Mouse (Mus musculus) kidney, embryonic 15.5 days (tissue): ENCODE results near the gene Mrps21. TPM values are rescaled to one million over a fixed set of nuclear protein-coding genes. Genes with fewer than 3 reads are reported as not detected.
"Not testable (repeated sequence)": the region's sequence is repeated elsewhere in the genome, so short reads cannot be mapped to it uniquely, and the experiment has no call there.

ENCODE experiments used
- ATAC-seq: fragments of 200-750 bp; cut with Nextera tagmentation; replicated peaks from 2 replicates; pipeline ENCODE4 v1.8.0; 2017; ENCODE audit warnings: moderate TSS enrichment; ENCODE audit not compliant: low FRiP score
- H3K27ac ChIP-seq: fragments of 300-500 bp; sonication (generic); 2 replicates; pipeline ENCODE4 v1.5.1; 2015; ENCODE audit warnings: mild to moderate bottlenecking, inconsistent platforms
- H3K27me3 ChIP-seq: fragments of 300-500 bp; sonication (generic); 2 replicates; pipeline ENCODE4 v1.6.1; 2015; ENCODE audit warnings: inconsistent platforms
- H3K36me3 ChIP-seq: fragments of 300-500 bp; sonication (generic); 2 replicates; pipeline ENCODE4 v1.6.1; 2015; ENCODE audit warnings: inconsistent platforms
- H3K4me1 ChIP-seq: fragments of 300-500 bp; sonication (generic); 2 replicates; pipeline ENCODE4 v1.6.1; 2015; ENCODE audit warnings: inconsistent platforms
- H3K4me2 ChIP-seq: fragments of 300-500 bp; sonication (generic); 2 replicates; pipeline ENCODE4 v1.6.1; 2015; ENCODE audit warnings: moderate library complexity, mild to moderate bottlenecking, inconsistent platforms
- H3K4me3 ChIP-seq: fragments of 300-500 bp; sonication (generic); replicated peaks from 2 replicates; pipeline ENCODE4 v1.5.1; 2015; ENCODE audit warnings: mild to moderate bottlenecking, inconsistent platforms
- H3K9ac ChIP-seq: fragments of 300-500 bp; sonication (generic); 2 replicates; pipeline ENCODE4 v1.6.1; 2015; ENCODE audit warnings: mild to moderate bottlenecking, inconsistent platforms
- H3K9me3 ChIP-seq: fragments of 300-500 bp; sonication (generic); replicated peaks from 2 replicates; pipeline ENCODE4 v1.6.1; 2016; ENCODE audit warnings: inconsistent platforms
- WGBS: fragments of 180-500 bp; shearing (Covaris S2); methylation state at CpG from one replicate; pipeline ENCODE4 v1.1.7; 2015; ENCODE audit warnings: mixed read lengths; 5-methylcytosine and 5-hydroxymethylcytosine counted together
- polyA plus RNA-seq: library from polyadenylated mRNA; unstranded; fragments of >200 nt; fragmentation: Nextera tagmentation; extraction: Ambion mirVana; gene quantifications from 2 replicates; pipeline ENCODE4 v1.2.1, GENCODE M21; 2015

The Mrps21 gene
- polyA plus RNA-seq, 1 experiment from 2014 or later = 404 TPM

- H3K36me3 ChIP-seq = peaks cover 41% of the 10 kb centered on the region
- no peaks in the 10 kb centered on the region for H3K4me1 ChIP-seq
- WGBS = 51% methylated on average over 2 of the region's 2 CpGs
- ATAC-seq = no peak
- H3K4me3 ChIP-seq = no peak overlapping the region
- H3K9me3 ChIP-seq = no peaks in the 10 kb centered on the region
- H3K4me2 ChIP-seq = no peak overlapping the region
- H3K27me3 ChIP-seq = no peaks in the 10 kb centered on the region
- no peak overlapping the region for H3K9ac ChIP-seq
- H3K27ac ChIP-seq = no peak overlapping the region
Measured at GRCm38 (mm10) chr3:95861796-95862195, 9.5 kb downstream of the Mrps21 start.

GRCm38 (mm10) chr3:95861216-95861615 is 10.1 kb downstream of the Mrps21 start:
- no peak for ATAC-seq
- Histone ChIP-seq H3K36me3 (peaks cover 35% of the 10 kb centered on the region), H3K9ac (no peak overlapping the region), H3K4me2 (no peak overlapping the region), H3K4me3 (no peak overlapping the region), H3K27ac (no peak overlapping the region), H3K9me3 (no peaks in the 10 kb centered on the region), H3K27me3 (no peaks in the 10 kb centered on the region), H3K4me1 (peaks cover 4% of the 10 kb centered on the region; the same call in 1 of the 2 replicates)
- WGBS = 74% methylated on average over 10 of the region's 10 CpGs

GRCm38 (mm10) chr3:95860323-95860722 is 11.0 kb downstream of the Mrps21 start:
- WGBS = 78% methylated on average over 3 of the region's 3 CpGs
- no peaks in the 10 kb centered on the region for H3K9me3 ChIP-seq
- no peak overlapping the region for H3K9ac ChIP-seq
- H3K27me3 ChIP-seq = no peaks in the 10 kb centered on the region
- no peak overlapping the region for H3K4me3 ChIP-seq
- no peak for ATAC-seq
- H3K4me2 ChIP-seq = no peak overlapping the region
- H3K27ac ChIP-seq = no peak overlapping the region
- peaks cover 30% of the 10 kb centered on the region for H3K36me3 ChIP-seq
- peaks cover 6% of the 10 kb centered on the region; the same call in 1 of the 2 replicates for H3K4me1 ChIP-seq

GRCm38 (mm10) chr3:95858278-95858677 is 13.0 kb downstream of the Mrps21 start:
- H3K27ac ChIP-seq = not testable (repeated sequence)
- WGBS = 85% methylated on average over 3 of the region's 3 CpGs

GRCm38 (mm10) chr3:95857050-95857449 is 14.3 kb downstream of the Mrps21 start:
- not testable (repeated sequence) for H3K27ac ChIP-seq, H3K9ac ChIP-seq, ATAC-seq, H3K4me2 ChIP-seq, H3K27me3 ChIP-seq, H3K4me3 ChIP-seq, H3K9me3 ChIP-seq
- Histone ChIP-seq H3K4me1 (peaks cover 14% of the 10 kb centered on the region), H3K36me3 (peaks cover 25% of the 10 kb centered on the region)
- 84% methylated on average over 1 of the region's 1 CpGs for WGBS

More at GRCm38 (mm10) chr3:95858278-95858677, 13.0 kb downstream of the Mrps21 start:
- H3K4me2 ChIP-seq, H3K4me3 ChIP-seq, H3K9ac ChIP-seq, H3K9me3 ChIP-seq, ATAC-seq, H3K27me3 ChIP-seq: not testable (repeated sequence)
- Histone ChIP-seq H3K4me1 (peaks cover 14% of the 10 kb centered on the region), H3K36me3 (peaks cover 20% of the 10 kb centered on the region)

- ATAC-seq = peak; percentile 7; the same call in 1 of the 2 replicates
- Histone ChIP-seq H3K27me3 (no peaks in the 10 kb centered on the region), H3K27ac (peak overlapping the region; percentile 88), H3K4me1 (peaks cover 14% of the 10 kb centered on the region), H3K4me2 (peak overlapping the region; percentile 64), H3K9me3 (no peaks in the 10 kb centered on the region), H3K4me3 (peak overlapping the region; percentile 86), H3K36me3 (peaks cover 28% of the 10 kb centered on the region), H3K9ac (peak overlapping the region; percentile 79)
- 25% methylated on average over 7 of the region's 7 CpGs for WGBS
Measured at GRCm38 (mm10) chr3:95856115-95856514, 15.2 kb downstream of the Mrps21 start.

DNA sequence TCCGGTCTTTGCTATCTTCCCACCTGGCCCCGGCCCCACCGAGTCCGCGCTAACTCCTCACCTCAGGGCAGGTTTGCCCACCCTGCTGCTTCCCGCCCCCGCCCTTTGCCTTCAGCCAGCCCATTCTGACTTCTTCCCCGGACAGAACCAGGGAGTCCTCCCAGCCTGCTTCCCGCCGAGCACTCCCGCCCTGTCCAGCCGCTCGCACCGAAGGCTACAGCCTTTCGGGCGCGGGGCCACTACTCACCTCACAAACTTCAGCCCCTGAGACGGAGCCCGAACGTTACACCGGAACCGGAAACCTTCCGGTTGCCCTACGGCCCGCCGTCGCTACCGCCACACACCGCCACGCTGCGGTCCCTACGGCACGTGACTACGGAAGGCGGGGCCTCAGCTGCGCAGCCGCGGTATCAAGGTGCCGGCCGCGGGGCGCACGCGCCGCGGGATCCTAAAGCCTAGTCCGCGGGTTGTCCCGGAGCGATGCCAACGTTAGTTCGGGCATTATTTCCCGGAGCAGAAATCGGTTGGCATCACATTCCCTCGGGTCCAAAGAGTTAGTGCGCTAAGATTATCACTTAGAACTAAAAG is 15.7 kb downstream of the Mrps21 start, which contains the start of gene Prpf3:
TSS of gene Prpf3 (minus strand) at position 384 of the 588 bp plus-strand sequence.
- Histone ChIP-seq H3K4me3 (peak within 1 kb of the TSS; percentile 86), H3K4me2 (peak within 1 kb of the TSS; percentile 64), H3K27me3 (no peaks in the 10 kb centered on the region), H3K36me3 (peaks cover 33% of the 10 kb centered on the region), H3K27ac (peak within 1 kb of the TSS; percentile 88), H3K4me1 (peaks cover 14% of the 10 kb centered on the region), H3K9ac (peak within 1 kb of the TSS; percentile 79), H3K9me3 (no peaks in the 10 kb centered on the region)
- WGBS = under 1% methylated on average over 56 of the region's 56 CpGs
- ATAC-seq = peak; percentile 99

DNA sequence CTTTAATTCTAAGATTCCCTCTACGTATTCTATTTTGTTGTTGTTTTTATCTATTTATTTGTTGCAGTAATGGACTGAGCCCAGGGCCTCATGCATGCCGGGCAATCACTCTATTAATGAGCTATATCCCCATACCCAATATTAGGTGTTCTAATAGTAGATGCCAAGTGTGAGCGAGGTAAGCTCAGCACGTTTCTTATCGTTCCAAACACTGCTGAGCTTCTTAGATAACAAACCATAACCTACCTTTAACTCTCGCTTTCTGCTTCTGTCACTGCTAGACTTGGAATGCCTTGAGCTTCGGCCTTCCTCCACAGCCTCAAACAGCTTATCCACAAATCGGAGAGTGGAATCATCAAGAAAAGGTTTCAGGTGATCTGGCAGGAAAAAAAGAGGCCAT is 20.0 kb downstream of the Mrps21 start:
- H3K9ac ChIP-seq = no peak overlapping the region
- H3K4me2 ChIP-seq = no peak overlapping the region
- peaks cover 11% of the 10 kb centered on the region for H3K4me1 ChIP-seq
- 91% methylated on average over 8 of the region's 8 CpGs for WGBS
- no peaks in the 10 kb centered on the region for H3K27me3 ChIP-seq
- no peak overlapping the region for H3K27ac ChIP-seq
- no peak overlapping the region for H3K4me3 ChIP-seq
- ATAC-seq = no peak
- no peaks in the 10 kb centered on the region for H3K9me3 ChIP-seq
- H3K36me3 ChIP-seq = peaks cover 75% of the 10 kb centered on the region

DNA sequence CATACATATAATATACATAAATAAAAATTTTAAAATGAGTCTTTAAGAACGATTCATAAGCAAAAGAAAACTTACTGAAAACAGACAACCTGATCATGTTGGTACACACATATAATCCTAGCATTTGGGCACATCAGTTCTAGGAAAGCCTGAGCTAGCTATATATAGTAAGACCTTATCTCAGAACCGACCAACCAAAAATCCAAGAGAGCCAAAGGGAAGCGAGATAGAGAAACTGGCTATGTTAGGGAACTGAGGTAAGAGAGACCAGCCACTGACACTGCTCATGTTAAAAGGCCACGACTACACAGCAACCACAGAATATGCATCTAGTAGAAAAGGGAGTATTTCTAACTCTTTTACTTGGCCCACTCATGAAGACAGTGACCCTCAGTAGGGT is 20.7 kb downstream of the Mrps21 start:
- H3K4me2 ChIP-seq = no peak overlapping the region
- ATAC-seq = no peak
- H3K27ac ChIP-seq = no peak overlapping the region
- no peaks in the 10 kb centered on the region for H3K27me3 ChIP-seq
- H3K36me3 ChIP-seq = peaks cover 82% of the 10 kb centered on the region
- peaks cover 8% of the 10 kb centered on the region for H3K4me1 ChIP-seq
- H3K4me3 ChIP-seq = no peak overlapping the region
- H3K9me3 ChIP-seq = no peaks in the 10 kb centered on the region
- 78% methylated on average over 4 of the region's 4 CpGs for WGBS
- no peak overlapping the region for H3K9ac ChIP-seq

DNA sequence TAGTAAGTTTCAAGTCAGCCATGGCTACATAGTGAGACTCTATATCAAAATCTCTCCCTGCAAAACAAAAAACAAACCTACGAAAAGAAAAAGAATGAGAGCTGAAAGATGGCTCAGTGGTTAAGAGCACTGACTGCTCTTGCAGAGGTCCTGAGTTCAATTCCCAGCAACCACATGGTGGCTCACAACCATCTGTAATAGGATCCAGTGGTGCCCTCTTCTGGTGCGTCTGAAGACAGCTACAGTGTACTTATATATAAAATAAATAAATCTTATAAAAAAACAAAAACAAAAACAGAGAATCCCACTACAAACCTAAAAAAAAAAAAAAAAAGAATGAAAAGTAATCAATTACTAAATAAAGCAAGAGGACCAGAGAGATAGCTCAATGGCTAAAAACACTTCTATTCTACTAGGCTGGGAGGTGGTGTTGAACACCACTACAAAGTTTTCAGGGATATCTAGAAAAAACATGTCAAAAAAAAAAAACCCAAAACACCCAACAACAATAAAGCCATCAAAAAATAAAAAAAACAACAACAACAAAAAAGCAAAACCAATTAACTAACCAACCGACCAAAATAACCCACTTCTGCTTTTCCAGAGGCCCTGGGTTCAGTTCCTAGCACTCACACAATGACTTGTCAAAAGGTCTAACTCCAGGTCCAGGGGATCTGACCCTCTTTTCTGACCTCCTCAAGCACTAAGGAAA is 28.7 kb downstream of the Mrps21 start:
- H3K9ac ChIP-seq = no peak overlapping the region
- 83% methylated on average over 3 of the region's 3 CpGs for WGBS
- no peak for ATAC-seq
- H3K4me2 ChIP-seq = no peak overlapping the region
- H3K27ac ChIP-seq = no peak overlapping the region
- H3K4me1 ChIP-seq = no peaks in the 10 kb centered on the region
- H3K27me3 ChIP-seq = no peaks in the 10 kb centered on the region
- H3K9me3 ChIP-seq = no peaks in the 10 kb centered on the region
- peaks cover 93% of the 10 kb centered on the region for H3K36me3 ChIP-seq
- no peak overlapping the region for H3K4me3 ChIP-seq

DNA sequence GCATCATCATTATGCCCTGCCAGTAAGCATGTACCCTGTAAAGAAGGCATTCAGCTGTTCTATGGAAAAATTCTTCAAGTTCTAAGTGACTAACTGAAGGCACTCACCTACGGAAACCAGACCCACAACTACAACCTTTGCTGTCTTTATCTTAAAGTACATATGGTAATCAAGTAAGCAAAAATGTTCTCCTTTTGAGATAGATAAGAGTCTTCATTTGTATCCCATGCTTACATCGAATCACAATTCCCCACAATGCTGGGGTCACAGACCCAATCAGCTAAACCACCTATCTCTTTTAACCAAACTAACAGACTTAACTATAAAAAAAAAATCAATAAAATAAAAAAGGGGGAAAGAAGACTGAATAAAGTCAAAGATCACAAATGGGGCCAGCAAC is 32.1 kb downstream of the Mrps21 start:
- H3K9ac ChIP-seq = no peak overlapping the region
- WGBS = 87% methylated on average over 2 of the region's 2 CpGs
- no peak overlapping the region for H3K27ac ChIP-seq
- no peak overlapping the region for H3K4me3 ChIP-seq
- H3K9me3 ChIP-seq = no peaks in the 10 kb centered on the region
- no peaks in the 10 kb centered on the region for H3K27me3 ChIP-seq
- no peak overlapping the region for H3K4me2 ChIP-seq
- H3K4me1 ChIP-seq = no peaks in the 10 kb centered on the region
- no peak for ATAC-seq
- peaks cover 90% of the 10 kb centered on the region for H3K36me3 ChIP-seq

GRCm38 (mm10) chr3:95829053-95829452 is 42.3 kb downstream of the Mrps21 start:
- H3K36me3 ChIP-seq = peaks cover 71% of the 10 kb centered on the region
- 96% methylated on average over 4 of the region's 4 CpGs for WGBS
- no peak overlapping the region for H3K4me3 ChIP-seq

More at GRCm38 (mm10) chr3:95829053-95829452, 42.3 kb downstream of the Mrps21 start:
- no peaks in the 10 kb centered on the region for H3K27me3 ChIP-seq
- H3K4me2 ChIP-seq = no peak overlapping the region
- ATAC-seq = no peak
- no peak overlapping the region for H3K27ac ChIP-seq
- H3K9ac ChIP-seq = no peak overlapping the region
- H3K9me3 ChIP-seq = no peaks in the 10 kb centered on the region
- no peaks in the 10 kb centered on the region for H3K4me1 ChIP-seq
